Mouse (Mus musculus) layer of hippocampus, adult 2 months (tissue): Measurements from ENCODE around the gene Unc13a. TPM values are rescaled to one million over a fixed set of nuclear protein-coding genes. Genes with fewer than 3 reads are reported as not detected.
"Not testable (repeated sequence)": the region's sequence is repeated elsewhere in the genome, so short reads cannot be mapped to it uniquely, and the experiment has no call there.

Experiments
- DNase-seq, 2 experiments: peaks; one replicate each; pipeline ENCODE4 v3.0.0; 2022; ENCODE audit warnings: low spot score in 2 of 2
- H3K27ac ChIP-seq: fragments of 200-600 bp; 2 replicates; pipeline ENCODE4 v1.8.1; 2022
- H3K4me3 ChIP-seq: fragments of 200-600 bp; 2 replicates; pipeline ENCODE4 v1.8.1; 2022; ENCODE audit warnings: mild to moderate bottlenecking
- CTCF ChIP-seq: fragments of 200-600 bp; conservative IDR thresholded peaks from 2 replicates; pipeline ENCODE4 v1.8.1; 2022; ENCODE audit warnings: antibody characterized with exemption, mild to moderate bottlenecking, moderate library complexity
- total RNA-seq, 2 experiments: library from RNA; stranded (reverse); gene quantifications; 2 replicates each; pipeline ENCODE4 v1.2.3; 2021

The Unc13a gene
- total RNA-seq, 2 experiments from 2014 or later, result 263 to 264 TPM

GRCm38 (mm10) chr8:71702087-71702432 is 30.5 kb upstream of the Unc13a start:
- no peak overlapping the region for H3K27ac ChIP-seq
- no peak overlapping the region for H3K4me3 ChIP-seq
- no peak for DNase-seq
- TF ChIP-seq CTCF, result peak; percentile 56

- H3K4me3 ChIP-seq, result peak within 1 kb of the TSS; percentile 44
- no peak for TF ChIP-seq CTCF
- no peak for DNase-seq
- H3K27ac ChIP-seq, result no peak within 1 kb of the TSS
Measured at GRCm38 (mm10) chr8:71701414-71702086, 30.0 kb upstream of the Unc13a start, which contains the start of gene B3gnt3. TSS of gene B3gnt3 (minus strand) at chr8:71701789.

- no peak for TF ChIP-seq CTCF
- H3K27ac ChIP-seq, result no peak overlapping the region
- no peak for DNase-seq
- H3K4me3 ChIP-seq, result peak overlapping the region; percentile 44
Measured at GRCm38 (mm10) chr8:71700493-71701269, 29.1 kb upstream of the Unc13a start.

- peak; percentile 65 for TF ChIP-seq CTCF
- not testable (repeated sequence) for DNase-seq, H3K27ac ChIP-seq
Measured at GRCm38 (mm10) chr8:71695456-71695855, 23.9 kb upstream of the Unc13a start.

GRCm38 (mm10) chr8:71693166-71694041 is 21.8 kb upstream of the Unc13a start:
- TF ChIP-seq CTCF, result no peak
- DNase-seq, result no peak
- Histone ChIP-seq H3K4me3 (peak overlapping the region; percentile 40), H3K27ac (no peak overlapping the region)

More at GRCm38 (mm10) chr8:71695456-71695855, 23.9 kb upstream of the Unc13a start:
- not testable (repeated sequence) for H3K4me3 ChIP-seq

GRCm38 (mm10) chr8:71692509-71692908 is 21.0 kb upstream of the Unc13a start:
- no peak for DNase-seq
- H3K4me3 ChIP-seq, result peak overlapping the region; percentile 40; the same call in 1 of the 2 replicates
- H3K27ac ChIP-seq, result no peak overlapping the region
- TF ChIP-seq CTCF, result no peak

- no peak for DNase-seq
- no peak within 1 kb of the TSS for H3K27ac ChIP-seq
- no peak within 1 kb of the TSS for H3K4me3 ChIP-seq
- no peak for TF ChIP-seq CTCF
Measured at GRCm38 (mm10) chr8:71689028-71689427, 17.5 kb upstream of the Unc13a start, which contains the start of gene Insl3. TSS of gene Insl3 (plus strand) at chr8:71689214.

- no peak for DNase-seq
- no peak for TF ChIP-seq CTCF
- H3K4me3 ChIP-seq, result no peak overlapping the region
- H3K27ac ChIP-seq, result no peak overlapping the region
Measured at GRCm38 (mm10) chr8:71687616-71688015, 16.1 kb upstream of the Unc13a start.

GRCm38 (mm10) chr8:71686143-71686734 is 14.7 kb upstream of the Unc13a start:
- DNase-seq, result no peak
- Histone ChIP-seq H3K27ac (no peak overlapping the region), H3K4me3 (peak overlapping the region; percentile 37; the same call in 1 of the 2 replicates)
- no peak for TF ChIP-seq CTCF

GRCm38 (mm10) chr8:71685573-71685972 is 14.0 kb upstream of the Unc13a start:
- no peak for DNase-seq
- TF ChIP-seq CTCF, result peak; percentile 50

GRCm38 (mm10) chr8:71684701-71685100 is 13.1 kb upstream of the Unc13a start:
- no peak for TF ChIP-seq CTCF
- no peak for DNase-seq
- H3K27ac ChIP-seq, result no peak overlapping the region
- H3K4me3 ChIP-seq, result no peak overlapping the region

More at GRCm38 (mm10) chr8:71685573-71685972, 14.0 kb upstream of the Unc13a start:
- Histone ChIP-seq H3K4me3 (peak overlapping the region; percentile 37), H3K27ac (no peak overlapping the region)

GRCm38 (mm10) chr8:71682832-71683231 is 11.3 kb upstream of the Unc13a start:
- Histone ChIP-seq H3K4me3 (no peak overlapping the region), H3K27ac (no peak overlapping the region)
- TF ChIP-seq CTCF, result no peak
- DNase-seq, result no peak
